Mouse (Mus musculus): ENCODE results near the gene Gse1.

DNA sequence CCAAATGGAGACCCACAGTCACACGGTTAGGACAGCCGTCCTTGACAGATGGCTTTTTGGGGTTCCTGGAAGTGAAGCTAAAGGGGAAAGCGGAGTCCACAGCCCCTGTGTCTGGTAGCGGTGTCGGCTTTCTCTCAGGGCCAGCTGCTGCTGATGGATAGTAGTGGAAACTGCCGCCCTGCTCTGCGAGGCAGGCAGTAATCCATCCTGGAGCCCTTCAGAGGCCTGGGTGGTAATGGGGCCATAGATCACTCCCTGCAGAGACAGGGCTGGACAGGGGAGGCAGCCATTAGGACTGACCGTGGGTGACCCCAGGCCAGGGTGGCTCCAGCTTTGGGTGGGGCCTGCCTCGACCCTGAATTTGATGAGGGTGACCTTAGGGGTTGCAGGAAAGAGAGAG, 146.3 kb downstream of the Gse1 start:
- TF ChIP-seq CTCF (IDR thresholded peaks at IDR 0.05; ENCODE audit: extremely low read depth, insufficient read length, insufficient replicate concordance, low read depth, low read length) (no peak), POLR2A (IDR thresholded peaks at IDR 0.05; ENCODE audit: low read depth, low read length) (no peak)
